Mouse (Mus musculus): ENCODE measurements around the gene Nrtn. TPM values are rescaled to one million over a fixed set of nuclear protein-coding genes. Genes with fewer than 3 reads are reported as not detected.

Nrtn gene
- polyA plus RNA-seq, 1 experiment from 2014 or later = 0.84 TPM

DNA sequence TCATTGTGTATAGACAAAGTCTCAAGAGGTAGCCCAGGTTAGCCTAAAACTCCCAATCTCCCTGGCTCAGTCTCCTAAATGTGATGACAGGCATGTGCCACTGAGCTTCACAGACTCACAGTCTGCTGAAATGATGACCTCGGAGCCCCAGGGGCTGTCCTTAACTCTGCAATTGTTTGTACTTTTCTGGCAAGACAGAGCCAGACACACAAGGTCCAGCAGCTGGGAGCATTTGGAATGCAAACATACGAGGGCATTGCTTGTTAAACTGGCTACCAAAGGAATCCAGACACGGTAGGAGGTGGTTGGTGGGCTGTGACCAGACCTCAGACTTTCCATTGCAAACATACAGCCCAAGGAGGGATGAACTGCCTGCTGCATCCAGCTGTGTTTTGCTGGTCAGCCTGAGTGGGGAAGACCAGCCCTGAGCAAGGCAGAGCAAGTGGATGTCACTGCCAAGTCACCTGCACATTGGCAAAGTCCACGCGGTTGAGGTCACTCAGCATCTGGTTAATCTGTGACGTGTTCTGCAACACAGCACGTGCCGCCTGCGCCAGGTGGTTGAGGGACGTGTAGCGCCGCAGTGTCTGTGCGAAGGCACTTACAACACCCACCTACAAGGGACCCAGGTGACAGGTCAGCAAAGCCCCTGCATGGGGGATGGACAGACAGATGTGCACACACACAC lies 23.1 kb upstream of the Nrtn start:
- no peak overlapping the region for H3K27ac ChIP-seq (ENCODE audit: low read length)
- H3K9me3 ChIP-seq (ENCODE audit: control insufficient read depth, low read length) = no peaks in the 10 kb centered on the region
- no peak overlapping the region for H3K4me3 ChIP-seq (replicated peaks; ENCODE audit: low read length)
- no peaks in the 10 kb centered on the region for H3K36me3 ChIP-seq (ENCODE audit: control insufficient read depth, insufficient read depth)
- H3K27me3 ChIP-seq (replicated peaks; ENCODE audit: control insufficient read depth, insufficient read depth, low read length) = no peaks in the 10 kb centered on the region
- H3K4me2 ChIP-seq (ENCODE audit: low read length) = no peak overlapping the region
- H3K4me1 ChIP-seq (replicated peaks; ENCODE audit: control insufficient read depth, insufficient read depth, low read length) = no peaks in the 10 kb centered on the region
- H3K9ac ChIP-seq (replicated peaks; ENCODE audit: low read depth, low read length) = no peak overlapping the region
- ATAC-seq = no peak
- whole genome bisulfite sequencing = 90% methylated on average over 13 of the region's 13 CpGs

- no peaks in the 10 kb centered on the region for H3K36me3 ChIP-seq (ENCODE audit: control insufficient read depth, insufficient read depth)
- WGBS = 29% methylated on average over 3 of the region's 3 CpGs
These were observed 21.5 kb upstream of the Nrtn start for GRCm38 (mm10) chr17:56778779-56779362.

DNA sequence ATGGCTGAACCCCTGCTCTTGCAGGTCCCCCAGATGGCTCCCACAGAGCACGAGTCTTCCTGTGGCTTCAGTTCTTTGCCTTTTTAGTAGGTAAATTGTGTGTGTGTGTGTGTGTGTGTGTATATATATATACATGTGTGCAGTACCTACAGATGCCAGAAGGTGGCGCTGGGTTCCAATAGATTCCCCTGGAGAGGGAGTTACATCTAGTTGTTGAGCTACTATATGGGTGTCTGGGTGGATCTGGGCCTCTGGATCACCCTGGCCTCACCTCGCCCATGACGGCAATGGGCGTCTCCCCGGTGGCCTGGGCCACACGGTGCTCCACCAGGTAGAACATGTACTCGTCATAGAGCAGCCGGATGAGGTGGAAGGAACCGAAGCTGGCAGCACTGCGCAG lies 20.2 kb upstream of the Nrtn start:
- H3K4me2 ChIP-seq (ENCODE audit: low read length) = no peak overlapping the region
- H3K27me3 ChIP-seq (replicated peaks; ENCODE audit: control insufficient read depth, insufficient read depth, low read length) = no peaks in the 10 kb centered on the region
- H3K4me1 ChIP-seq (replicated peaks; ENCODE audit: control insufficient read depth, insufficient read depth, low read length) = no peaks in the 10 kb centered on the region
- H3K27ac ChIP-seq (ENCODE audit: low read length) = no peak overlapping the region
- H3K4me3 ChIP-seq (replicated peaks; ENCODE audit: low read length) = no peak overlapping the region
- no peaks in the 10 kb centered on the region for H3K9me3 ChIP-seq (ENCODE audit: control insufficient read depth, low read length)
- ATAC-seq = no peak
- WGBS = 92% methylated on average over 11 of the region's 11 CpGs
- no peaks in the 10 kb centered on the region for H3K36me3 ChIP-seq (ENCODE audit: control insufficient read depth, insufficient read depth)
- H3K9ac ChIP-seq (replicated peaks; ENCODE audit: low read depth, low read length) = no peak overlapping the region

More at GRCm38 (mm10) chr17:56778779-56779362, 21.5 kb upstream of the Nrtn start:
- H3K27ac ChIP-seq (ENCODE audit: low read length) = no peak overlapping the region
- no peaks in the 10 kb centered on the region for H3K9me3 ChIP-seq (ENCODE audit: control insufficient read depth, low read length)
- H3K4me2 ChIP-seq (ENCODE audit: low read length) = no peak overlapping the region
- no peaks in the 10 kb centered on the region for H3K4me1 ChIP-seq (replicated peaks; ENCODE audit: control insufficient read depth, insufficient read depth, low read length)
- H3K4me3 ChIP-seq (replicated peaks; ENCODE audit: low read length) = no peak overlapping the region
- H3K9ac ChIP-seq (replicated peaks; ENCODE audit: low read depth, low read length) = no peak overlapping the region
- H3K27me3 ChIP-seq (replicated peaks; ENCODE audit: control insufficient read depth, insufficient read depth, low read length) = no peaks in the 10 kb centered on the region
- no peak for ATAC-seq

DNA sequence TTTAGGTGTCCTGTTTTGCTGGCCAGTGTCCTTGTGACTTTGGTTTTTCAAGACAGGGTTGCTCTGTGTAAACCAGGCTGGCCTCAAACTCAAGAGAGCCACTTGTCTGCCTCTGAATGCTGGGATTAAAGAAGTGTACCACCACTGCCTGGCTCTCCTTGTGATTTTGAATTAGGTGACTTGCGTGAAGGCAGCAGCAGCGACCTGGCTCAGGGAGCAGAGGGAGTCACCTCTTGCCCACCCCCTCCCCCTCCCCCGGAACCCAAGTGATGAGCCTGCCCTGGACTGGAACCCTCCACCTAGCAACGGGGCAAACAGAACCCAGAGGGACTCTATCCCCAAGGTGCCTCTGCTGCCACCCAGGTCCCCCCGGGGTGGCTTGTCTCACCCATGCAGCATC lies 12.6 kb upstream of the Nrtn start, which contains the start of gene Prr22:
Prr22 (plus strand) TSS at position 301 of the 400 bp plus-strand sequence.
- WGBS = 79% methylated on average over 5 of the region's 5 CpGs
- Histone ChIP-seq H3K4me2 (ENCODE audit: low read length) (no peak within 1 kb of the TSS), H3K36me3 (ENCODE audit: control insufficient read depth, insufficient read depth) (peaks cover 21% of the 10 kb centered on the region), H3K4me1 (replicated peaks; ENCODE audit: control insufficient read depth, insufficient read depth, low read length) (peaks cover 6% of the 10 kb centered on the region), H3K27ac (ENCODE audit: low read length) (no peak within 1 kb of the TSS), H3K27me3 (replicated peaks; ENCODE audit: control insufficient read depth, insufficient read depth, low read length) (no peaks in the 10 kb centered on the region), H3K4me3 (replicated peaks; ENCODE audit: low read length) (no peak within 1 kb of the TSS), H3K9ac (replicated peaks; ENCODE audit: low read depth, low read length) (no peak within 1 kb of the TSS), H3K9me3 (ENCODE audit: control insufficient read depth, low read length) (no peaks in the 10 kb centered on the region)
- ATAC-seq = no peak

DNA sequence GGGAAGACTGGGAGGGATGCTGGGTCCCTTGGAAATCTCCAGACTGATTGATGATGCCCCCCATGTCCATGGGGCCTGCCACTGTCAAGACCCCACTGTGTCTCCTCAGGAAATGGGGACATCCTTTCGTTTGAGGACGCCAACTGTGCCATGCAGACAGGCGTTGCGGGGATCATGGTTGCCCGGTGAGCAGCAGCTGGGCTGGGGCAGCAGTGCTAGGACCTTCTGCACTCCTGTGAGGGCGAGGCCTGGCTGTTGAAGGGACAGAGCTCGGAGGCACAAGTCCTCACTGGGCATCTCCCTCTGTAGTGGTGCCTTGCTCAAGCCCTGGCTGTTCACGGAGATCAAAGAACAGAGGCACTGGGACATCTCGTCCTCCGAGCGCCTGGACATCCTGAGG lies 11.6 kb upstream of the Nrtn start:
- 94% methylated on average over 11 of the region's 11 CpGs for WGBS
- H3K36me3 ChIP-seq (ENCODE audit: control insufficient read depth, insufficient read depth) = peaks cover 21% of the 10 kb centered on the region

DNA sequence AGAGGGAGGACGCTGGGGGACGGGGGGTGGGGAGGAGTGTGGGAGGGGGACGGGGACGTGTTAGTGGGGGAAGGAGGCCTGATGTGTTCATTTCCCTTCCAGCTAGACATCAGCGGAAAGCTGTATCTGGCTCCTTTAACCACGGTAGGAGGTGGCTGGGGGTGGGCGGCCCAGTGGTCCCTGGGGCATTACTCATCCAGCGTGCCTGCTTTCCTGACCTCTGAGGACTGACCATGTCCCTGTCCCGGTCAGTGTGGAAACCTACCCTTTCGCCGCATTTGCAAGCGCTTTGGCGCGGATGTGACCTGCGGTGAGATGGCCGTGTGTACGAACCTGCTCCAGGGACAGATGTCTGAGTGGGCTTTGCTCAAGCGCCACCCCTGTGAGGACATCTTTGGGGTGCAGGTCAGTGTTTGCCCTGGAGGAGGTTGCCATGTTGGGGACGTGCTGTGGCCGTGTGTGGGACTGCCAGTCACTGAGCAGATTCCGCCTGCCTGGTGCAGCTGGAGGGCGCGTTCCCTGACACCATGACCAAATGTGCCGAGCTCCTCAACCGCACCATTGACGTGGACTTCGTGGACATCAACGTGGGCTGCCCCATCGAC lies 10.3 kb upstream of the Nrtn start:
- Histone ChIP-seq H3K4me1 (replicated peaks; ENCODE audit: control insufficient read depth, insufficient read depth, low read length) (peaks cover 17% of the 10 kb centered on the region), H3K4me3 (replicated peaks; ENCODE audit: low read length) (no peak overlapping the region), H3K27ac (ENCODE audit: low read length) (no peak overlapping the region), H3K9ac (replicated peaks; ENCODE audit: low read depth, low read length) (no peak overlapping the region), H3K27me3 (replicated peaks; ENCODE audit: control insufficient read depth, insufficient read depth, low read length) (no peaks in the 10 kb centered on the region), H3K9me3 (ENCODE audit: control insufficient read depth, low read length) (no peaks in the 10 kb centered on the region), H3K36me3 (ENCODE audit: control insufficient read depth, insufficient read depth) (peaks cover 21% of the 10 kb centered on the region), H3K4me2 (ENCODE audit: low read length) (no peak overlapping the region)
- 97% methylated on average over 29 of the region's 29 CpGs for WGBS
- no peak for ATAC-seq

More for the DNA sequence above, 11.6 kb upstream of the Nrtn start:
- Histone ChIP-seq H3K4me3 (replicated peaks; ENCODE audit: low read length) (no peak overlapping the region), H3K9me3 (ENCODE audit: control insufficient read depth, low read length) (no peaks in the 10 kb centered on the region), H3K27ac (ENCODE audit: low read length) (no peak overlapping the region), H3K4me1 (replicated peaks; ENCODE audit: control insufficient read depth, insufficient read depth, low read length) (peaks cover 10% of the 10 kb centered on the region), H3K4me2 (ENCODE audit: low read length) (no peak overlapping the region), H3K9ac (replicated peaks; ENCODE audit: low read depth, low read length) (no peak overlapping the region), H3K27me3 (replicated peaks; ENCODE audit: control insufficient read depth, insufficient read depth, low read length) (no peaks in the 10 kb centered on the region)
- no peak for ATAC-seq

DNA sequence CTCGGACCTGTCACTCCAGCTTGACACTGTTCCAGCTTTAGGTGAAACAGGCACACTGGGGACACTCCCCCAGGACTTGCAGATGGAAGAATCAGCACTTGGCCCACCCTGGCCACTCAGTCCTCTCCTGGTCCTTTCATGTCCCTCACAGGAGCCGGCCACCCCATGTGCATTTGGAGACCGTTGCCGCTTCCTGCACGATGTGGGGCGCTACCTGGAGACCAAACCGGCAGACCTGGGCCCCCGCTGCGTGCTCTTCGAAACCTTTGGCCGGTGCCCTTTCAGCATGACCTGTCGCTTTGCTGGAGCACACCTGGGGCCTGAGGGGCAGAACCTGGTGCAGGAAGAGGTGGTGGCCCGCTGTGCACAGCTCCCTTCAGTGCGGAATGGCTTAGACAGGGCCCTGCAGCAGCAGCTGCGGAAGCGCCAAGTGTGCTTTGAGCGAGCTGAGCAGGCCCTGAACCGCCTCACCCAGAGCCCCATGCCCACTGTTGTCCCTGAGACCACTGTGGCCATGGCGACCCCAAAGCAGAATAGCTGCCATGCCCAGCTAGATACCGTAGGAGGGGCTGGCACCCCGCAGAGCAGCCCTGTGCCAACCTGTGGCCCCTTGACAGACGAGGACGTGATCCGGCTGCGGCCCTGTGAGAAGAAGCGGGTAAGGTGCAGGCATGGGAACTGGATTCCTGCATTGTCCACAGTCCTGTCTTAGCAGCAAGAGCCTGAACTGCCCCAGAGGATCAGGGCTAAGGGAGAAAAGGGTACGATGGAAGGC lies 9.5 kb upstream of the Nrtn start:
- H3K27ac ChIP-seq (ENCODE audit: low read length) = no peak overlapping the region
- H3K4me2 ChIP-seq (ENCODE audit: low read length) = no peak overlapping the region
- 94% methylated on average over 27 of the region's 27 CpGs for WGBS
- ATAC-seq = no peak
- H3K27me3 ChIP-seq (replicated peaks; ENCODE audit: control insufficient read depth, insufficient read depth, low read length) = no peaks in the 10 kb centered on the region
- H3K9me3 ChIP-seq (ENCODE audit: control insufficient read depth, low read length) = no peaks in the 10 kb centered on the region
- peaks cover 21% of the 10 kb centered on the region for H3K36me3 ChIP-seq (ENCODE audit: control insufficient read depth, insufficient read depth)
- H3K4me1 ChIP-seq (replicated peaks; ENCODE audit: control insufficient read depth, insufficient read depth, low read length) = peaks cover 23% of the 10 kb centered on the region
- no peak overlapping the region for H3K4me3 ChIP-seq (replicated peaks; ENCODE audit: low read length)
- no peak overlapping the region for H3K9ac ChIP-seq (replicated peaks; ENCODE audit: low read depth, low read length)

GRCm38 (mm10) chr17:56765431-56765830 lies 8.1 kb upstream of the Nrtn start:
- Histone ChIP-seq H3K9ac (replicated peaks; ENCODE audit: low read depth, low read length) (peak overlapping the region; percentile 87), H3K4me2 (ENCODE audit: low read length) (peak overlapping the region; percentile 82), H3K4me1 (replicated peaks; ENCODE audit: control insufficient read depth, insufficient read depth, low read length) (peaks cover 26% of the 10 kb centered on the region), H3K27ac (ENCODE audit: low read length) (peak overlapping the region; percentile 96), H3K4me3 (replicated peaks; ENCODE audit: low read length) (peak overlapping the region; percentile 76), H3K36me3 (ENCODE audit: control insufficient read depth, insufficient read depth) (peaks cover 19% of the 10 kb centered on the region), H3K27me3 (replicated peaks; ENCODE audit: control insufficient read depth, insufficient read depth, low read length) (no peaks in the 10 kb centered on the region), H3K9me3 (ENCODE audit: control insufficient read depth, low read length) (no peaks in the 10 kb centered on the region)
- ATAC-seq = peak; percentile 3
- 53% methylated on average over 12 of the region's 12 CpGs for WGBS

Data from forebrain, embryonic 16.5 days (tissue).